Mouse (Mus musculus) adrenal gland, postnatal 36 days (tissue): Measurements from ENCODE around the gene Arpc2. TPM values are rescaled to one million over a fixed set of nuclear protein-coding genes. Genes with fewer than 3 reads are reported as not detected.
A peak's percentile ranks its signal among the peaks of the same experiment; 100 is the strongest.

Experiments used
- DNase-seq, 2 experiments: peaks; one replicate each; pipeline ENCODE4 v3.0.0; 2021; ENCODE audit warnings: mixed read lengths in 1 of 2
- long read RNA-seq, 2 experiments: library from polyadenylated mRNA; stranded (forward); transcript quantifications; one replicate each; pipeline ENCODE4 v2.0.0; 2021; ENCODE audit warnings: borderline sequencing depth in 2 of 2
- total RNA-seq, 2 experiments: library from RNA; stranded (reverse); gene quantifications; 2 replicates each; pipeline ENCODE4 v1.2.3; 2021

The Arpc2 gene
- total RNA-seq, result 100 to 1,000 TPM; 181 to 203 TPM
- long read RNA-seq, experiment 1, transcript Arpc2-203 (11 exons, 1,439 nt), result major isoform, 182 of 371 reads
- long read RNA-seq, experiment 1, transcript Arpc2-201 (10 exons, 1,404 nt), result minor isoform, 172 of 371 reads
- long read RNA-seq, experiment 1, partial matches to known transcripts, result 15 of 371 reads
- long read RNA-seq, experiment 1, other reads (novel, unspliced or antisense), result 2 of 371 reads
- long read RNA-seq, experiment 2, transcript Arpc2-201 (10 exons, 1,404 nt), result minor isoform, 43 of 95 reads
- long read RNA-seq, experiment 2, transcript Arpc2-203 (11 exons, 1,439 nt), result major isoform, 48 of 95 reads
- long read RNA-seq, experiment 2, partial matches to known transcripts, result 1 of 95 reads
- long read RNA-seq, experiment 2, other reads (novel, unspliced or antisense), result 3 of 95 reads

- peak; percentile 98 for DNase-seq
Observed at GRCm38 (mm10) chr1:74235938-74236589, at the start of gene Arpc2. TSS of gene Arpc2 (plus strand) at chr1:74236084.

GRCm38 (mm10) chr1:74190471-74190870, 45.4 kb upstream of the Arpc2 start:
- no peak for DNase-seq

- no peak for DNase-seq
Observed at GRCm38 (mm10) chr1:74192711-74193110, 43.2 kb upstream of the Arpc2 start.

- no peak for DNase-seq
Observed at GRCm38 (mm10) chr1:74194445-74194844, 41.4 kb upstream of the Arpc2 start, which contains the start of gene Cxcr1. TSS of gene Cxcr1 (minus strand) at chr1:74194631.

- peak; percentile 25 to 44 for DNase-seq
Observed at GRCm38 (mm10) chr1:74195961-74196360, 39.9 kb upstream of the Arpc2 start.

DNA sequence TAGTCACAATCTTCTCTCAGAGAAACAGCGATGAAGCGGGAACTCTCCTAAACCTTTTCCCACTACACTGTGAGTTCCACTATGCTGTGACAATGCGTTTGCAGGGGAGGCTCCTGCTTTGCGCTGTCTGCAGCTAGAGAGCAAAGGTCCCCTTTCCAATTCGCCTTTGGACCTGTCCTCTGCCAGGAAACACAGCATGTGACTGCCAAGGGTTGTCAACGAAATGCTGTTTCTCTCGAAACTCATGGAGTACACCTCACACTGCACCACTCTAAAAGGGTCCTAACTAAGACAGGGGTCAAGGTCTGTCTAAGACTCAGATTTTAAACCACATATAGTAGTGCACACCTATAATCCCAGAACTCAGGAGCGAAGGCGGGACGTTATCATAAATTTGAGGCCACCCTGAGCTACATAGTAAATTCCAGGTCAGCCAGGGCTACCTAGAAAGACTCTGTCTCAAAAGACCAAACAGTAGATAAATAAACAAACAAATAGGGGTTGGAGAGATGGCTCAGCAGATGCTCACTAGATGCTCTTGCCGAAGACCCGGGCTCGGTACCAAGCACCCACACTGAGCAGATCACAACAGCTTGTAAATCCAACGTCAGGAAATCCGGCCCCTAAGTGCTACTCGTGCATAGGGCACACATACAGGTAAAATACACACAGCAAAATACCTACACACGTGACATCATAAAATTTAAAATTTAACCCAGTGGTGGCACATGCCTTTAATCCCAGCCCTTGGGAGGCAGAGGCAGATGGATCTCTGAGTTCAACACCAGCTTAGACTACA, 39.1 kb upstream of the Arpc2 start:
- no peak for DNase-seq

GRCm38 (mm10) chr1:74197726-74198470, 38.0 kb upstream of the Arpc2 start:
- DNase-seq, result no peak

- DNase-seq, result no peak
Observed at GRCm38 (mm10) chr1:74199046-74199445, 36.8 kb upstream of the Arpc2 start.

- no peak for DNase-seq
Observed at GRCm38 (mm10) chr1:74201048-74201844, 34.6 kb upstream of the Arpc2 start.

GRCm38 (mm10) chr1:74203457-74203856, 32.4 kb upstream of the Arpc2 start:
- DNase-seq, result no peak

DNA sequence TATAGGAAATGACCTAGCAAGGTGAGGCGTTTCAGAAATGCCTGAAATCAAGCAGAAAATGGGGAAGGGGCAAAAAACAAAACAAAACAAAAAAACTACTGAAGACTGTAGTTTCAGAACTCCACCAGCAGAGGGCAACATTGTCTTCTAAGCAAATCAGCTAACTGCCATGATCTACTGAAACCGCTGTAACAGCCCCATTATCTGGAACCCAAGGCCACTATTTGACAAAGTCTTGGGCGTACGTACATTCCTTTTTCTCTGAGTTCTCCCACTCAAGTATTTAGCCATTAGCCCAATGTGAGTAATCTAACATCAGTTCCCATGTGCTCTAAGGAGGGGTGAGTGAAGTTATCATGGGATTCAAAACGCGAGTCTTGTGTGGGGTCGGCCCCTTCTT, 30.0 kb upstream of the Arpc2 start:
- peak in 1 of 2 experiments; percentile 26 for DNase-seq

DNA sequence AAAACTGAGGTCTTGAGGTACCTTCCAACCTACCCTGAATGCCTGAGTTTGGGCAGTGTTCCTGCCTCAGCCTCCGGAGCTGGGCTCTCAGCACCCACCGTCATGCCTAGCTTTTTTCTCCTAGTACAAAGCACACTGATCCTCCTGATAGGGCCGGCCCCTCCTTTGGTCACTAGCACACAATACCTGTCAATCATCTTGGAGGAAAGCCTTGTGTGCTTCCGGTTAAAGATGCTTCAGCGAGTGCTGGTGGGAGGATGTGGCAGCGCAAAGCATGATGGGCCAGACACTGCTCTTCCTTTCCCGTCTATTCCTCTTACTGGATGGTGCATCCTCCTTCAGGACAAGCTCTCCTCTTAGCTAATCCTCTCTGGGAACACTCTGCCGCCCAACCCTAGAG, 29.2 kb upstream of the Arpc2 start:
- no peak for DNase-seq

- DNase-seq, result no peak
Observed at GRCm38 (mm10) chr1:74207906-74208305, 28.0 kb upstream of the Arpc2 start.

DNA sequence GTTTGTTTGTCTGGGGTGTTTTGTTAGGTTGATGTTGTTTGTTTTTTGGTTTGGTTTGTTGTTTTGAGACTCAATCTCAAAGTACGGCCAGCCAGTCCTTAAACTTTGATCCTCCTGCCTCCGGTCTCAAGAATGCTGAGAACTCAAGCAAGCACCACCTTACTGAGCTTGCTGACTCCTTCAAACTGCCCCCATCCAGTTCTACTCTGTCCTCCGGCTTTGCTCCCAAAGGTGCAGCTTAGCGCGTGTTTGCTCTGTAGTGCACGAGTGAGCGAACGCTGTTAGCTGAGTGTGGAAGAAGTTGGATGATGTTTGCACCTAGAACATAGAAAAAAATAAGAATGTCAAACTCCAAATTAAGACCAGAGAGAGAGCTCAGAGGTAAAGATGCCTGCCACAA, 26.9 kb upstream of the Arpc2 start:
- DNase-seq, result no peak

- DNase-seq, result no peak
Observed at GRCm38 (mm10) chr1:74219922-74220321, 16.0 kb upstream of the Arpc2 start.

- peak; percentile 21 to 54 for DNase-seq
Observed at GRCm38 (mm10) chr1:74227317-74227716, 8.6 kb upstream of the Arpc2 start.

DNA sequence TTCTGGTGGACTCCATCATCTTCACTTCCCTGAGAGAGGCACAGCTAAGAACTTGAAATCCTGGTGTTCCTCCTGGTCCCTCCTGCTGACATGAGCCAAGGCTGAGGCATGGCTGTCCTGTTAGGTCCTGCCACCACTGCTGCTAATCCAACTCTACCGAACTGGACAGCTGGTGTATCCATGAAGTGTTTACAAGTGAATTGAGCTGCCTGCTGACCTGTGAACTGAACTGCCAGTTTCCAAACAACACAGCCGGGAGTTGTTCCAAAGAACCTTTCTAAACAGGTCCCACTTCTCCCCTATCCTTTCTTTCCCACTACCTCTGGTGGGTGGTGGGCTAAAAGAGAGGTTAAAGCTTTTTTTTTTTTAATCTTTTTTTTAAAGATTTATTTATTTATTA, 5.9 kb upstream of the Arpc2 start:
- no peak for DNase-seq

- no peak for DNase-seq
Observed at GRCm38 (mm10) chr1:74230992-74231391, 4.9 kb upstream of the Arpc2 start.

DNA sequence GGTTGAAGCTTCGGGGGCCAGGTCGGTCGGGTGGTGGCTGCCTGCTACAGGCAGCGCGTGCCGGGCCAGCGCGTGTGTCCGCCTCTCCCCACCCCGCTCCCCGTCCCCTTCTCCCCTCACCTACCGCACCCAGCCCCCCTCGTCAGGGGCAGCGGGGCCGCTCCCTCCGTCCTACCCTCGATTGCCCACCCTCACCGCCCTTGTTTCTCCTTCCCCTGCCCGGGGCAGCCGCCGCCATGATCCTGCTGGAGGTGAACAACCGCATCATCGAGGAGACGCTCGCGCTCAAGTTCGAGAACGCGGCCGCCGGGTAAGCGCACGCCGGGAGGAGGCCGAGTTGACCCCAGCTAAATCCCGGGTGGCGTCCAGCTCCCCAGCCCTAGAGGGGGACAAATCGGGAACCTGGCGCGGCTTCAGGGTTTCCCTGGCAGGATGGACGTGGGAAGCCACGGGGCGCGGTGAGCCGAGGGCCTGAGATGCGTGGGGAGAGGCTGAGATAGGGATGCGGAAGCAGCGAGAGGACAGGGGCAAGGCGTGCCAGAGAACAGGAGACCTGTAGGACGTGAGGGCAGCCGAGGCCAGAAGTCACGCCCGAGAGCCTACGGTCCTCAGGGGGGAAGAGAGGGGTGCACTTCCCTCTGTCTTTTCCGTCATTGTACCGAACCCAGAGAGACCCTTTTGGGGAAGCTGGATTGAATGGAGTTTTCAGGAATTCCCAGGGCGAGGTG, 870 bp downstream of the Arpc2 start:
- peak; percentile 52 to 62 for DNase-seq

- DNase-seq, result no peak
Observed at GRCm38 (mm10) chr1:74237671-74238070, 1.8 kb downstream of the Arpc2 start.
